Mouse (Mus musculus) heart, embryonic 11.5 days (tissue): ENCODE measurements around the gene Gse1. TPM values are rescaled to one million over a fixed set of nuclear protein-coding genes. Genes with fewer than 3 reads are reported as not detected.

Experiments used
- ATAC-seq: fragments of 200-750 bp; cut with Nextera tagmentation; replicated peaks from 2 replicates; pipeline ENCODE4 v1.8.0; 2017; ENCODE audit warnings: moderate library complexity; ENCODE audit not compliant: insufficient number of reproducible peaks, low FRiP score, low TSS enrichment
- H3K27ac ChIP-seq: fragments of 300-500 bp; sonication (generic); 2 replicates; pipeline ENCODE4 v1.5.1; 2014; ENCODE audit warnings: mild to moderate bottlenecking, low read depth, low read length
- H3K27me3 ChIP-seq: fragments of 300-500 bp; sonication (generic); 2 replicates; pipeline ENCODE4 v1.6.1; 2014; ENCODE audit warnings: mild to moderate bottlenecking, low read length, mixed read lengths; ENCODE audit not compliant: control insufficient read depth, insufficient read depth
- H3K36me3 ChIP-seq: fragments of 300-500 bp; sonication (generic); 2 replicates; pipeline ENCODE4 v1.6.1; 2014; ENCODE audit warnings: mild to moderate bottlenecking, low read length, moderate library complexity, mixed read lengths; ENCODE audit not compliant: control insufficient read depth, insufficient read depth
- H3K4me1 ChIP-seq: fragments of 300-500 bp; sonication (generic); 2 replicates; pipeline ENCODE4 v1.6.1; 2014; ENCODE audit warnings: low read length; ENCODE audit not compliant: control insufficient read depth, insufficient read depth
- H3K4me2 ChIP-seq: fragments of 300-500 bp; sonication (generic); 2 replicates; pipeline ENCODE4 v1.6.1; 2014; ENCODE audit warnings: mild to moderate bottlenecking, moderate library complexity
- H3K4me3 ChIP-seq: fragments of 300-500 bp; sonication (generic); 2 replicates; pipeline ENCODE4 v1.5.1; 2014; ENCODE audit warnings: low read depth, low read length
- H3K9ac ChIP-seq: fragments of 300-500 bp; sonication (generic); 2 replicates; pipeline ENCODE4 v1.6.1; 2014; ENCODE audit warnings: mild to moderate bottlenecking, low read depth, low read length, moderate library complexity
- H3K9me3 ChIP-seq: fragments of 300-500 bp; sonication (generic); replicated peaks from 2 replicates; pipeline ENCODE4 v1.6.1; 2016; ENCODE audit warnings: low read length; ENCODE audit not compliant: control insufficient read depth
- WGBS: fragments of 180-500 bp; shearing (Covaris S2); extraction: QIAGEN DNeasy Blood & Tissue Kit; methylation state at CpG from one replicate; pipeline ENCODE4 v1.1.7; 2014; ENCODE audit not compliant: insufficient replicate concordance; 5-methylcytosine and 5-hydroxymethylcytosine counted together
- polyA plus RNA-seq: library from polyadenylated mRNA; unstranded; fragments of >200 nt; fragmentation: Nextera tagmentation; extraction: Ambion mirVana; gene quantifications from 2 replicates; pipeline ENCODE4 v1.2.1, GENCODE M21; 2014

The Gse1 gene
- polyA plus RNA-seq, 1 experiment from 2014 or later, result 12.8 TPM

DNA sequence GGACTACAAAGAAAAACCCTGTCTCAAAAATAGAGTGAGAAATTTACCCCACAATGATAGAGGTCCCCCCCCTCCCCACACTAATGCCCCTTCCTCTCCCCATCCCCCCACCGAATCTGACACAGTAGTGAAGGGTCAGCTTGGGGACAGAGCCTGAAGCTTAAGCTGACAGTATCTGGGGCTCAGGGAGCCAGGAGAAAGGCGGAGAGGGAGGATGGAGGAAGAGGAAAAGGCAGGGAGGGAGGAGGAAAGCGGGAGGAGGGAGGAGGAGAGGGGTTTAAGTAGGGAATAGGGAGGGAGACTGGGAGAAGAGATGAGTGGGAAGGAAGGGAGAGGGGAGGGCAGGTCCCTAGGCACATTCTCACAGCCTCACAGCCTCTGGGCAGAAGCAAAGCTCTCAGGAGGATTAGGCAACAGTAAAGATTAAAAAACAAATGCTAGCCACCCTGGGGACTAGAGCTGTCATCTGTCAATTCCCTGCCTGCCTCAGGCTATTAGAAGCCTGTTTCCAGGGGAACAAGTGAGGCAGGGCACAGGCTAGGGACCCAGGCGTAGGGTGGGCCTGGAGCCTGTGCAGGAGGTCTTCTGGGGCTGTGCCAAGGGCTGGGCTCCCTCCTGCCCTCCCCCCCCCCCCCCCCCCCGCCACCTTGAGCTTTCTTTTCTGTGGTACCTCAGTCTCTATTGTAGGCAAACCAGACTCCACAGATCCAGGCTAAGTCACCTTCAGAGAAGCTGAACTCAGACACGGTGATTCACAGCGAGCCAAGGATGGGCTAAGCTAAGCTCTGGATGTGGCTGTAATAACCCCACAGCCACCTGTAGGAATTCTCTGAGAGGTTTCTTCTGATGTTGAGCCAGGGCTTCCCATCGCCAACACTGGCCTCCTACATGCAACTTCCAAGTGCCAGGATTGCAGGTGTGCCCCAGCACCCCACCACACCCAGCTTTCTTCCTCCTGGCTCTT lies 388.7 kb downstream of the Gse1 start:
- Histone ChIP-seq H3K27me3 (no peaks in the 10 kb centered on the region), H3K9me3 (no peaks in the 10 kb centered on the region), H3K4me2 (no peak overlapping the region), H3K36me3 (no peaks in the 10 kb centered on the region), H3K27ac (no peak overlapping the region), H3K4me1 (peaks cover 29% of the 10 kb centered on the region), H3K4me3 (no peak overlapping the region), H3K9ac (no peak overlapping the region)
- WGBS, result 38% methylated on average over 7 of the region's 8 CpGs
- peak; percentile 27; the same call in 1 of the 2 replicates for ATAC-seq

DNA sequence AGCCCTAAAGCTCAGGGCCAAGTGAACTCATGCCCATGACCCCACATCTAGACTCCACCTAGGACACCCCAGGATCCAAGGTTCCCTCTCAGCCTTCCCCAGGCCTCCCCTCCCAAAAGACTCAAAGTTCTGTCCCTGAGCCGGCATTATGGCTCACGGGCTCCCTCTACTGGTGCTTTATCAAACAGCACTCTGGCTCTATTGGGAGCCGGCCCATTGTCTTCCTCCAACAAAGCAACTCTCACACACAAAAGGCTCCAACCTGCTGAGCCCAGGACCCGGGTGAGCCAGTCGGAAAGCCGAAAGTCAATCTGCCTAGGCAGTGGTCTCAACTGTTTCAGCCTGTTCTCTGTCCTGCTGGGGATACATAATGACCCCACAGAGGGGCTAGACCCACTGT lies 389.9 kb downstream of the Gse1 start:
- 2% methylated on average over 6 of the region's 6 CpGs for WGBS
- H3K9me3 ChIP-seq, result no peaks in the 10 kb centered on the region
- no peak overlapping the region for H3K27ac ChIP-seq
- ATAC-seq, result no peak
- H3K36me3 ChIP-seq, result no peaks in the 10 kb centered on the region
- no peaks in the 10 kb centered on the region for H3K27me3 ChIP-seq
- peaks cover 32% of the 10 kb centered on the region for H3K4me1 ChIP-seq
- H3K9ac ChIP-seq, result no peak overlapping the region
- H3K4me2 ChIP-seq, result no peak overlapping the region
- no peak overlapping the region for H3K4me3 ChIP-seq

DNA sequence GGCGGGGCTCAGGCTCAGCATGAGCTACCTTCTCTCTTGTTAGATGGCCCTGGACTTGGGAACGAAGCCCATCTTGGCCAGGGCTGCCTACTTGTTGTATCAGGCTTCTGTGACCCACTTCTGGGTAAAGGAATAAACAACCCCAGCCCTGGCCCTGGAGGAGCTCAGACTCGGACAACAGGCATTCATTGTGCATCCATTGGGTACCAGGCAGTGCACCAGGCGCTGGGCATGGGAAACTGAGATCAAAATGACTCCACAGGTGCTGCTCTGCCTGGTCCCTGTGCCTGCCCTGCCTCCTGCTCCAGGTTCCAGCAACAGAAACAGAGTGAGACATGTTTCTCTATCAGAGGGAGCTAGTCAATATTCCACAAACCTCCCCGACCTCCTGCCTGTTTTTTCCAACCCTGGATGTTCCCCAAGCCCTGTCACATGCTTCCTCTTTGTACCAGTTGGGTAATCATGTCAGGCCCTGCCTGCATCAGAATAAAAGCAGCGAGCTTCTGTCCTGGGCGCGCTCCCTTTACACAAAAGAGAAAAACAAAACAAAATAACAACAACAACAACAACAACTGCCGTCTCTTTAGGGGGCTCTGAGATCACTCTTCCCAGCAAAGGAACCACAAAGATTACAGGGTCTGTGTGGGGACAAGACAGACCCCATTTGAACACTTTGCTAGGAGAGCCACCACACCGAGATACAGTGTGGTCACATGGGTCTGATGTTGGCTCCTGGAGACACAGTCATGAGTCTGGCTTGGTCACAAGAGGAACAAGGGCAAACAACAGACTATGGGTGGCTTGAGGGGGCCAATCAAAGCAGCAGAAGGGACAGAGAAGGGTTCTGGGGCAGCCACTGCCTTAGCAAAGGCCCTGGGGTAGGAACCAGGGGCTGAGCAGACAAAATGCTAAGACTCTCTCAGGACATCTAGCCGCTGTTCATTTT lies 391.3 kb downstream of the Gse1 start:
- Histone ChIP-seq H3K9me3 (no peaks in the 10 kb centered on the region), H3K9ac (no peak overlapping the region)

GRCm38 (mm10) chr8:120620441-120620840 lies 392.2 kb downstream of the Gse1 start:
- Histone ChIP-seq H3K4me1 (peaks cover 38% of the 10 kb centered on the region), H3K27ac (no peak overlapping the region), H3K27me3 (no peaks in the 10 kb centered on the region), H3K9ac (no peak overlapping the region), H3K4me3 (no peak overlapping the region), H3K4me2 (no peak overlapping the region), H3K9me3 (no peaks in the 10 kb centered on the region), H3K36me3 (no peaks in the 10 kb centered on the region)
- no peak for ATAC-seq
- WGBS, result 37% methylated on average over 7 of the region's 7 CpGs

More for the DNA sequence above, 391.3 kb downstream of the Gse1 start:
- Histone ChIP-seq H3K4me3 (no peak overlapping the region), H3K27ac (no peak overlapping the region; the same call in 1 of the 2 replicates), H3K36me3 (no peaks in the 10 kb centered on the region), H3K27me3 (no peaks in the 10 kb centered on the region), H3K4me1 (peaks cover 38% of the 10 kb centered on the region), H3K4me2 (no peak overlapping the region)
- ATAC-seq, result no peak
- 69% methylated on average over 11 of the region's 11 CpGs for WGBS

- Histone ChIP-seq H3K9ac (no peak overlapping the region), H3K27ac (no peak overlapping the region), H3K27me3 (no peaks in the 10 kb centered on the region), H3K4me1 (peaks cover 31% of the 10 kb centered on the region), H3K9me3 (no peaks in the 10 kb centered on the region), H3K4me2 (peak overlapping the region; percentile 9; the same call in 1 of the 2 replicates), H3K4me3 (no peak overlapping the region), H3K36me3 (no peaks in the 10 kb centered on the region)
- no peak for ATAC-seq
- WGBS, result 49% methylated on average over 14 of the region's 14 CpGs
These were observed 393.9 kb downstream of the Gse1 start for GRCm38 (mm10) chr8:120622161-120622560.

- ATAC-seq, result no peak
- Histone ChIP-seq H3K4me2 (no peak overlapping the region), H3K27ac (no peak overlapping the region), H3K27me3 (no peaks in the 10 kb centered on the region), H3K4me1 (peaks cover 27% of the 10 kb centered on the region), H3K9me3 (no peaks in the 10 kb centered on the region), H3K36me3 (no peaks in the 10 kb centered on the region), H3K4me3 (no peak overlapping the region), H3K9ac (no peak overlapping the region)
- 46% methylated on average over 2 of the region's 2 CpGs for WGBS
These were observed 395.4 kb downstream of the Gse1 start for GRCm38 (mm10) chr8:120623608-120624007.

GRCm38 (mm10) chr8:120626461-120626860 lies 398.2 kb downstream of the Gse1 start:
- ATAC-seq, result no peak
- H3K27ac ChIP-seq, result no peak overlapping the region
- no peak overlapping the region for H3K9ac ChIP-seq
- no peak overlapping the region for H3K4me2 ChIP-seq
- no peaks in the 10 kb centered on the region for H3K36me3 ChIP-seq
- H3K4me3 ChIP-seq, result no peak overlapping the region
- no peaks in the 10 kb centered on the region for H3K9me3 ChIP-seq
- 51% methylated on average over 11 of the region's 11 CpGs for WGBS
- no peaks in the 10 kb centered on the region for H3K27me3 ChIP-seq
- H3K4me1 ChIP-seq, result peaks cover 19% of the 10 kb centered on the region

DNA sequence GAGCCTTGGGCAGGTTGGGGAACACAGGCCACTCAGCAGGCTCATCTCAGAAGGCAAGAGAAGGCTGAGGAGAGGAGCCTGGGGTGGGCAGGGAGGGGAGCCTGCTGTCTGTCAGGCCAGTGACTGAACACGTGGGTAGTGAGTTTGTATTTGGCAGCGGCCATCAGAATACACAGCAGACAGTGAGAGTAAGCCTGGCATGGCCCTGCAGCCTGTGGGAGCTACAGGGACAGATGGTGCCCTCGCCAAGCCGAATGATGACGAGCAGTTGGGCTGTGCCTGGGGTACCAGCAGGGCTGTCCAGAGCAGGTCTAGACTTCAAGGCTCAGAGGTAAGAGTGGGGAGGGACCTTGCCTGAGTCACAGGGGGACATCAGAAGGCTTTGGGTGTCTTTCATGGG lies 399.0 kb downstream of the Gse1 start:
- no peak overlapping the region for H3K27ac ChIP-seq
- H3K4me3 ChIP-seq, result no peak overlapping the region
- no peak for ATAC-seq
- peaks cover 14% of the 10 kb centered on the region for H3K4me1 ChIP-seq
- WGBS, result 78% methylated on average over 5 of the region's 5 CpGs
- H3K36me3 ChIP-seq, result no peaks in the 10 kb centered on the region
- H3K4me2 ChIP-seq, result no peak overlapping the region
- no peak overlapping the region for H3K9ac ChIP-seq
- peaks cover 4% of the 10 kb centered on the region; the same call in 1 of the 2 replicates for H3K27me3 ChIP-seq
- H3K9me3 ChIP-seq, result no peaks in the 10 kb centered on the region
